Mouse (Mus musculus): ENCODE data around the gene Olfr875. TPM values are rescaled to one million over a fixed set of nuclear protein-coding genes. Genes with fewer than 3 reads are reported as not detected.

The Olfr875 gene
- total RNA-seq (2023), result not detected

DNA sequence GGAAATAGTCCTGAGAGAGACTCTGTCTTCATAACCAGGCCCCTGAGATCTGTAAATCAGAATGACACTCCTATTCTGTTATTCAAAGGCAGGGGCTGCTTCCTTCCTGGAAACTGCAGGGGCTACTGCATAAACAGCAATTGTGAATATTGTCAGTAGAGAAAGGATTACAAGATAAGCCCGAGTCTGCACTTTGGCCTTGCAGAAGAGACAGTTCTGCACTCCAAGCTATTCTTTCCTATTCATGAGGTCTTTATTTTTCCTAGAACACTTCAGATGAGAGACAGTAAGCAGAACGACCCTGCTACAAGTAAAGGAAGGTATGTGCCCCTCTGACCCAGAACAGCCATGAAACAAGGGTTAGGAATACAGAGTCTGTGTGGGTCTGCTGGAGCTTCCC lies at the start of gene Olfr875:
Gene Olfr875 (plus strand): TSS at position 99 of the 400 bp plus-strand sequence.

DNA sequence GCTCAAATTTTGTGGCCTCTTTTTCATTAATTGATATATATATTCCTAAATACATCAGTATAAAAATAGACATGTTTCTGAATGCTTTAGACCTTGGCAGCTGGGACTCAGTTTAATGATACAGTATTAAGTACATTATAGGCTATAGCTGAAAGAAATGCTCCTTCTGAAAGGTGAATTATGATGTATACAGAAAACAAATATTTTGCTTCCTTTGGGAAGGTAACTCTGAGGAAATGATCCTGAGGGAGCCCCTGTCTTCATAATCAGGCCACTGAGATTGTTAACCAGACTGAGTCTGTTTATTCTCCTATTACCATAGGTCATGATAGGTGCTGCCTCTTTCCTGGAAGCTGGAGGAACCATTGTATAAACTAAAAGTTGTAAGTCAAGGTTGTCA lies 26.9 kb upstream of the Olfr875 start, which contains the start of gene Olfr874:
Gene Olfr874 (plus strand): TSS at position 301 of the 400 bp plus-strand sequence.

DNA sequence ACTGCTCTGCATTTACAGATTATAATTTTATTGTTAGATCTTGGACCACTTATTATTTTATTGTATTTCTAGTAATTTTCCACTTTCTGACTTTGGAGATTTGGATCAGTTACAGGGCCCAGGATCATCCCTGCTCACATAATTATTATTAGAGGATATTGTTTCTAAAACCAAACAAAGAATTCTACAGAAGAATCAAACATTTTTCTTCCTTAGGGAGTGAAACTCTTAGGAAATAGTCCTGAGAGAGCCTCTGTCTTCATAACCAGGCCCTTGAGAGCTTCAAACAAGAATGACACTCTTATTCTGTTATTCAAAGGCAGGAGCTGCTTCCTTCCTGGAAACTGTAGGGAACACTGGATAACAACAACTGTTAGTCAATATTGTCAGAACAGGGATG lies 31.1 kb downstream of the Olfr875 start, which contains the start of gene Olfr876:
Gene Olfr876 (plus strand): TSS at position 301 of the 400 bp plus-strand sequence.

Other genes with a start within 250 kb of the Olfr875 start
- under 1 TPM; 0.24 to 0.42 TPM for gene Esam, start 243.8 kb upstream of the Olfr875 start, total RNA-seq (2023)
- not detected for gene Vsig2, start 232.6 kb upstream of the Olfr875 start, total RNA-seq (2023)
- 1 to 10 TPM; 1.5 TPM for gene Nrgn, start 219.0 kb upstream of the Olfr875 start, total RNA-seq (2023)
- 1 to 10 TPM; 6.0 to 6.1 TPM for gene Siae, start 216.2 kb upstream of the Olfr875 start, total RNA-seq (2023)
- gene Spa17, start 158.1 kb upstream of the Olfr875 start, total RNA-seq (2023), result 1 to 10 TPM in 1 of 2 experiments, not detected in 1; 1.0 TPM
- gene Tbrg1, start 114.5 kb upstream of the Olfr875 start, total RNA-seq (2023), result 10 to 100 TPM; 42.1 to 49.6 TPM
- not detected for gene Panx3, start 102.6 kb upstream of the Olfr875 start, total RNA-seq (2023)
- not detected for gene Olfr160, start 55.6 kb upstream of the Olfr875 start, total RNA-seq (2023)
- gene Olfr874, start 26.8 kb upstream of the Olfr875 start, total RNA-seq (2023), result not detected
- gene Olfr876, start 31.2 kb downstream of the Olfr875 start, total RNA-seq (2023), result not detected
- not detected for gene Olfr877, start 82.4 kb downstream of the Olfr875 start, total RNA-seq (2023)
- not detected for gene Olfr145, start 124.9 kb downstream of the Olfr875 start, total RNA-seq (2023)
- gene Olfr878, start 146.0 kb downstream of the Olfr875 start, total RNA-seq (2023), result not detected
- not detected for gene Olfr881, start 220.0 kb downstream of the Olfr875 start, total RNA-seq (2023)

Measured in neutrophil, adult 83 days (primary cell).